Mouse (Mus musculus): Measurements from ENCODE around the gene Lipn. TPM values are rescaled to one million over a fixed set of nuclear protein-coding genes. Genes with fewer than 3 reads are reported as not detected.

Gene Lipn
- polyA plus RNA-seq (2012; fragmentation: generic; extraction: Trizol), result not detected

DNA sequence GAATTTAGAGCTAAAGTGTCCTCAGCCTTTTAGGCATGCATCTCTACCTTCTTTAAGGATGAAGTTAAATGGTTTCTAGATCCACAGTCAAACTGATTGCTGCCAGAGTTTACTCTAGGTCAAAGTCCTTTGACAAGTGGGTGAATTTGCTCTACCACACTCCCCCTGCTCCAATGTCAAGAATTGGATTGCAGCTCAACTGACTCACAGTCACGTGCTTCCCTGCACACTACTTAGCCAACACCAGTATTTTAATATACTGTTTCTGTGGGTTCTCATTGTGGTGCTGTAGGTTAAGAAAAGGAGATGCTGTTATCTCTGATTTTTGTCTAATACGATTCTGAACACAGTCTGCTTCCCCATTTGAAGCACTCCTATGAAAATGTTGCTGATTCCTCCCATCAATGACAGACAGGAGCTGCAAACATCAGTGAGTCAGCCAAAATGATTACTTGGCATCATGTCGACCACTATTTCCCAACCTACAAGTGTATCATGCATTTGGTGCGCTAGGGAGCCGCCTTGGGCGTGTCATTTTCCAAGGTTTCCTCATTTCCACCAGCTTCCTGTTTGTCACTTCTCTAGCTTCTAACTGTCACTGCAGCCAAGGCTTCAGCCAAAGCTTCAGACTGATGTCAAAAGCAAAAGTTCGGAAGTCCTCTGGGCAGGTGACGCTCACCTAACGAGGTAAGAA is at the start of gene Lipn:
Gene Lipn (plus strand): TSS at position 580 of the 694 bp plus-strand sequence.
- no peak for TF ChIP-seq TCF3 (IDR thresholded peaks at IDR 0.05; ENCODE audit: insufficient read length, low read depth)
- TF ChIP-seq SRF (IDR thresholded peaks at IDR 0.05; ENCODE audit: control insufficient read depth, insufficient read length, low read depth), result no peak
- no peak for TF ChIP-seq MYOD1 (IDR thresholded peaks at IDR 0.05; ENCODE audit: control insufficient read depth in 1 of 3, insufficient read length in 2 of 3, low read depth in 2 of 3)
- TF ChIP-seq E2F4 (IDR thresholded peaks at IDR 0.05; ENCODE audit: insufficient read depth), result no peak
- peak; percentile 78 for TF ChIP-seq USF1 (IDR thresholded peaks at IDR 0.05; ENCODE audit: low read depth)
- no peaks in the 10 kb centered on the region for H3K36me3 ChIP-seq (ENCODE audit: control insufficient read depth, insufficient read depth)
- H3K4me3 ChIP-seq, result no peak within 1 kb of the TSS
- no peaks in the 10 kb centered on the region for H3K79me2 ChIP-seq (ENCODE audit: control insufficient read depth, insufficient read depth)
- no peak within 1 kb of the TSS for H3ac ChIP-seq (ENCODE audit: control insufficient read depth, insufficient read length)
- no peaks in the 10 kb centered on the region for H3K27me3 ChIP-seq (ENCODE audit: control insufficient read depth, insufficient read depth, insufficient read length)
- H3K4me2 ChIP-seq (ENCODE audit: low read depth), result no peak within 1 kb of the TSS

GRCm38 (mm10) chr19:34021440-34022172 is 45.6 kb upstream of the Lipn start:
- no peak for TF ChIP-seq MYOD1 (IDR thresholded peaks at IDR 0.05; ENCODE audit: control insufficient read depth in 1 of 3, insufficient read length in 2 of 3, low read depth in 2 of 3)
- TF ChIP-seq POLR2A (IDR thresholded peaks at IDR 0.05; ENCODE audit: insufficient read length, low read depth), result no peak
- no peak for TF ChIP-seq REST (IDR thresholded peaks at IDR 0.05; ENCODE audit: insufficient read depth, insufficient read length)
- TF ChIP-seq SRF (IDR thresholded peaks at IDR 0.05; ENCODE audit: control insufficient read depth, insufficient read length, low read depth), result no peak
- no peak for TF ChIP-seq TCF3 (IDR thresholded peaks at IDR 0.05; ENCODE audit: insufficient read length, low read depth)
- no peak for TF ChIP-seq POLR2AphosphoS2 (IDR thresholded peaks at IDR 0.05; ENCODE audit: insufficient read length, low read depth)
- no peak for TF ChIP-seq MYOG (IDR thresholded peaks at IDR 0.05; ENCODE audit: control insufficient read depth in 1 of 3, insufficient read depth in 1 of 3, insufficient read length in 2 of 3, low read depth in 2 of 3)
- no peak for TF ChIP-seq E2F4 (IDR thresholded peaks at IDR 0.05; ENCODE audit: insufficient read depth)
- TF ChIP-seq MAX (IDR thresholded peaks at IDR 0.05; ENCODE audit: low read depth), result no peak
- no peak for TF ChIP-seq USF1 (IDR thresholded peaks at IDR 0.05; ENCODE audit: low read depth)
- no peak for TF ChIP-seq TCF12 (IDR thresholded peaks at IDR 0.05; ENCODE audit: insufficient read depth, poor library complexity, severe bottlenecking)
- TF ChIP-seq CEBPB (IDR thresholded peaks at IDR 0.05; ENCODE audit: insufficient read depth, poor library complexity, severe bottlenecking), result no peak
- no peaks in the 10 kb centered on the region for H3K27me3 ChIP-seq (ENCODE audit: control insufficient read depth, insufficient read depth, insufficient read length)

GRCm38 (mm10) chr19:34022759-34023158 is 44.4 kb upstream of the Lipn start:
- Histone ChIP-seq H3K79me2 (ENCODE audit: control insufficient read depth, insufficient read depth) (no peaks in the 10 kb centered on the region), H3K36me3 (ENCODE audit: control insufficient read depth, insufficient read depth) (no peaks in the 10 kb centered on the region), H3K4me3 (no peak overlapping the region), H3K4me2 (ENCODE audit: low read depth) (peak overlapping the region; percentile 25), H3K27me3 (ENCODE audit: control insufficient read depth, insufficient read depth, insufficient read length) (no peaks in the 10 kb centered on the region), H3ac (ENCODE audit: control insufficient read depth, insufficient read length) (no peak overlapping the region)
- TF ChIP-seq TCF3 (IDR thresholded peaks at IDR 0.05; ENCODE audit: insufficient read length, low read depth) (no peak), REST (IDR thresholded peaks at IDR 0.05; ENCODE audit: insufficient read depth, insufficient read length) (no peak), MAX (IDR thresholded peaks at IDR 0.05; ENCODE audit: low read depth) (no peak), POLR2A (IDR thresholded peaks at IDR 0.05; ENCODE audit: insufficient read length, low read depth) (no peak), USF1 (IDR thresholded peaks at IDR 0.05; ENCODE audit: low read depth) (no peak), SRF (IDR thresholded peaks at IDR 0.05; ENCODE audit: control insufficient read depth, insufficient read length, low read depth) (no peak), MYOG (IDR thresholded peaks at IDR 0.05; ENCODE audit: control insufficient read depth in 1 of 3, insufficient read depth in 1 of 3, insufficient read length in 2 of 3, low read depth in 2 of 3) (no peak), POLR2AphosphoS2 (IDR thresholded peaks at IDR 0.05; ENCODE audit: insufficient read length, low read depth) (no peak), CEBPB (IDR thresholded peaks at IDR 0.05; ENCODE audit: insufficient read depth, poor library complexity, severe bottlenecking) (no peak), E2F4 (IDR thresholded peaks at IDR 0.05; ENCODE audit: insufficient read depth) (no peak), MYOD1 (IDR thresholded peaks at IDR 0.05; ENCODE audit: control insufficient read depth in 1 of 3, insufficient read length in 2 of 3, low read depth in 2 of 3) (no peak), TCF12 (IDR thresholded peaks at IDR 0.05; ENCODE audit: insufficient read depth, poor library complexity, severe bottlenecking) (no peak)

More at GRCm38 (mm10) chr19:34021440-34022172, 45.6 kb upstream of the Lipn start:
- Histone ChIP-seq H3K4me3 (no peak overlapping the region), H3K4me2 (ENCODE audit: low read depth) (peak overlapping the region; percentile 25), H3ac (ENCODE audit: control insufficient read depth, insufficient read length) (no peak overlapping the region), H3K79me2 (ENCODE audit: control insufficient read depth, insufficient read depth) (no peaks in the 10 kb centered on the region), H3K36me3 (ENCODE audit: control insufficient read depth, insufficient read depth) (no peaks in the 10 kb centered on the region)

DNA sequence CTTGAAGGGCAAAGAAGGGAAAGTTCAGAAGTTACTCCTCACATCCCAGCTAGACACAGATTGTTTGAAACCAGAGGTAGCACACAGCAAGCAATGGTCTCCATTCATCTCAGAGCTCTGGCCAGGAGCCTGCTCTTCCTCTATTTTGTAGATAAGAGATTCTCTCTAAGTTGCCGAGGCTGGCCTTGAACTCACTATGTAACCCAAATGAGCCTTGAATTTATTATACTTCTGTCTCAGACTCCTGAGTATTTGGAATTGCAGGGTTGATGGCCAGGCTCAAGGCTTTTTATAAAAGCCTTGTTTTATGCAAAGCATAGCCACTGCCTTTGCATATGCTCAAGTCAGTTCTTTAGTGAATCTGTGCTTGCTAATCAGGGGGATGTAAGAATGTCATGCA is 27.4 kb upstream of the Lipn start:
- no peak overlapping the region for H3K4me3 ChIP-seq
- H3K36me3 ChIP-seq (ENCODE audit: control insufficient read depth, insufficient read depth), result no peaks in the 10 kb centered on the region
- no peak for TF ChIP-seq CEBPB (IDR thresholded peaks at IDR 0.05; ENCODE audit: insufficient read depth, poor library complexity, severe bottlenecking)
- no peak for TF ChIP-seq USF1 (IDR thresholded peaks at IDR 0.05; ENCODE audit: low read depth)
- TF ChIP-seq POLR2A (IDR thresholded peaks at IDR 0.05; ENCODE audit: insufficient read length, low read depth), result no peak
- TF ChIP-seq SRF (IDR thresholded peaks at IDR 0.05; ENCODE audit: control insufficient read depth, insufficient read length, low read depth), result no peak
- no peak for TF ChIP-seq REST (IDR thresholded peaks at IDR 0.05; ENCODE audit: insufficient read depth, insufficient read length)
- no peak for TF ChIP-seq POLR2AphosphoS2 (IDR thresholded peaks at IDR 0.05; ENCODE audit: insufficient read length, low read depth)
- no peak for TF ChIP-seq E2F4 (IDR thresholded peaks at IDR 0.05; ENCODE audit: insufficient read depth)
- TF ChIP-seq MYOD1 (IDR thresholded peaks at IDR 0.05; ENCODE audit: control insufficient read depth in 1 of 3, insufficient read length in 2 of 3, low read depth in 2 of 3), result no peak
- TF ChIP-seq MYOG (IDR thresholded peaks at IDR 0.05; ENCODE audit: control insufficient read depth in 1 of 3, insufficient read depth in 1 of 3, insufficient read length in 2 of 3, low read depth in 2 of 3), result no peak
- no peak for TF ChIP-seq TCF12 (IDR thresholded peaks at IDR 0.05; ENCODE audit: insufficient read depth, poor library complexity, severe bottlenecking)
- TF ChIP-seq MAX (IDR thresholded peaks at IDR 0.05; ENCODE audit: low read depth), result no peak
- no peak for TF ChIP-seq TCF3 (IDR thresholded peaks at IDR 0.05; ENCODE audit: insufficient read length, low read depth)
- H3ac ChIP-seq (ENCODE audit: control insufficient read depth, insufficient read length), result no peak overlapping the region
- no peaks in the 10 kb centered on the region for H3K79me2 ChIP-seq (ENCODE audit: control insufficient read depth, insufficient read depth)
- no peak overlapping the region for H3K4me2 ChIP-seq (ENCODE audit: low read depth)
- H3K27me3 ChIP-seq (ENCODE audit: control insufficient read depth, insufficient read depth, insufficient read length), result no peaks in the 10 kb centered on the region
